Mouse (Mus musculus) spleen, postnatal 14 days (tissue): ENCODE results near the gene Mettl26.

Experiments
- DNase-seq, 2 experiments: peaks; one replicate each; pipeline ENCODE4 v3.0.0; 2021 to 2022; ENCODE audit warnings: low spot score in 2 of 2

Gene Mettl26

GRCm38 (mm10) chr17:25874721-25875170 lies at the start of gene Mettl26:
Gene Mettl26, plus strand, starts transcription at chr17:25875074.
- peak; percentile 92 to 96 for DNase-seq

- DNase-seq, result no peak
Observed at GRCm38 (mm10) chr17:25825311-25825710, 49.6 kb upstream of the Mettl26 start.

- DNase-seq, result no peak
Observed at GRCm38 (mm10) chr17:25825984-25826570, 48.8 kb upstream of the Mettl26 start.

- no peak for DNase-seq
Observed at GRCm38 (mm10) chr17:25827011-25827410, 47.9 kb upstream of the Mettl26 start.

GRCm38 (mm10) chr17:25827546-25828222 lies 47.2 kb upstream of the Mettl26 start:
- DNase-seq, result no peak

- no peak for DNase-seq
Observed at GRCm38 (mm10) chr17:25828223-25828594, 46.7 kb upstream of the Mettl26 start.

GRCm38 (mm10) chr17:25828712-25829557 lies 45.9 kb upstream of the Mettl26 start, which contains the start of gene Jmjd8:
Gene Jmjd8, plus strand, starts transcription at chr17:25828867.
- DNase-seq, result peak; percentile 48 to 61

GRCm38 (mm10) chr17:25829558-25830017 lies 45.3 kb upstream of the Mettl26 start:
- DNase-seq, result no peak

GRCm38 (mm10) chr17:25830200-25830753 lies 44.6 kb upstream of the Mettl26 start:
- DNase-seq, result no peak

- no peak for DNase-seq
Observed at GRCm38 (mm10) chr17:25830806-25831431, 44.0 kb upstream of the Mettl26 start.

- no peak for DNase-seq
Observed at GRCm38 (mm10) chr17:25831451-25832281, 43.2 kb upstream of the Mettl26 start.

GRCm38 (mm10) chr17:25832436-25833290 lies 42.2 kb upstream of the Mettl26 start:
- DNase-seq, result peak; percentile 98

- DNase-seq, result peak; percentile 57 to 60
Observed at GRCm38 (mm10) chr17:25833291-25833663, 41.6 kb upstream of the Mettl26 start, which contains the start of gene Stub1. Gene Stub1, minus strand, starts transcription at chr17:25833404.

- no peak for DNase-seq
Observed at GRCm38 (mm10) chr17:25833961-25834594, 40.8 kb upstream of the Mettl26 start.

GRCm38 (mm10) chr17:25834595-25835222 lies 40.2 kb upstream of the Mettl26 start:
- no peak for DNase-seq

- DNase-seq, result no peak
Observed at GRCm38 (mm10) chr17:25835301-25835700, 39.6 kb upstream of the Mettl26 start.

GRCm38 (mm10) chr17:25835816-25836215 lies 39.1 kb upstream of the Mettl26 start:
- no peak for DNase-seq

GRCm38 (mm10) chr17:25836397-25837075 lies 38.3 kb upstream of the Mettl26 start:
- DNase-seq, result no peak
